Mouse (Mus musculus): ENCODE results near the gene Gm28230. TPM values are rescaled to one million over a fixed set of nuclear protein-coding genes. Genes with fewer than 3 reads are reported as not detected.

The Gm28230 gene
- under 1 TPM in 1 of 2 experiments, not detected in 1; 0.12 TPM for total RNA-seq (2021)
- long read RNA-seq, experiment 1 = 0 reads
- long read RNA-seq, experiment 2 = 0 reads

GRCm38 (mm10) chr2:74726551-74726950 is at the start of gene Gm28230:
Gene Gm28230, plus strand, starts transcription at chr2:74726728.
- no peak for DNase-seq
- intact Hi-C loops (cut with DNase I) = no loop called here

DNA sequence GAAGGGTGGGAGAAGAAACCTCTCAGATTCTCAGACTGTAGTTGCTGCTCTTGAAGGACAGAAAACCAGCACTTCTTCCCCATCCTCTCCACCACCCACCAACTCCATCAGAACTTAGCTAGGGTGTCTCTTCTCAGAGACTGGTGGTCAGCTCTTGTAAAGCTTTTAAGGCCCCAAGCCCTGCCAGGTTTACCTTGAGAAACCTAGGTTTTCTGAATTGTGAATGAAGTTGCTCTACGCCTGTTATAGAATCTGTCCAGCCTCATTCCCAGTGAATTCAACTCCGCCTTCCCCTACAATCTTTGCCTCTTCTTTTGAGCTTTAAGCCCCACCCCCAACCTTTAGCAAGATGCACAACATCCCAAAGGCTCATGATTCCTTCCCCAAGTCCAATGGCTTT is 49.4 kb upstream of the Gm28230 start:
- DNase-seq = no peak
- intact Hi-C loops (cut with DNase I) = no loop called here

DNA sequence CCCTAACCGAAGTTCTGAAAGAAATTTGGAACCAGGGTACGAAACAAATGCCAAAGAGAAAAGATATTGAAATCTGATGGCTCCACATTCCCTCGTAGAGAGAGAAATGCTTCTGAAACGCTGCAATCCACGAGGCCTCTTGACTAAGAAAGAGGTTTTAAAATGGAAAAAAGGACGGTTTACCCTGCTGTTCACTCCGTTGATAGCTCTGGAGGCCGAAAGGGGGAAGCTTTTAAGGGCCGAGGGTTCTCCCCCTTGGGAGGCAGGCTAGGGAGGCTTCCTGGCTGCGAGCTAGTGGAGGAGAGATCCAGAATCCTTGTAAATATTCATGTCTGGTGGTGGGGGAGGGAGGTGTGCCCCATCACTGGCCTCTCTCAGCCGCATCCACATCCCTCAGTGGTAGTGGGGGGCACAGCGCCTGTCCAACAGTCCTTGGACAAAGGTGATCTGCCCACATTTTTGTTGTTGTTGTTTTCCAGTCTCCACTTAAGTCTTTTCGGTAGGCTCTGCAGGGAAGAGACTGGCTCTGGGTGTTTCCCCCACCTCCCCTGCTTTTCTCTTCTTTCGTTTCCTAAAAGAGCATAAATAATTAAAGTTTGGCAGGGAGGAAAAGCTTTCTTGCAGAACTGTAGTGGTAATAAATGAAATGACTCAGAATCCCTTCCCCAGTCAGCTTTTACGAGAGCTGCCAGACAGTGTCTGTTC is 47.5 kb upstream of the Gm28230 start, which contains the start of gene Hoxd11:
Hoxd11 (plus strand) TSS at position 667 of the 705 bp plus-strand sequence.
- DNase-seq = no peak
- intact Hi-C loops (cut with DNase I) = no loop called here

DNA sequence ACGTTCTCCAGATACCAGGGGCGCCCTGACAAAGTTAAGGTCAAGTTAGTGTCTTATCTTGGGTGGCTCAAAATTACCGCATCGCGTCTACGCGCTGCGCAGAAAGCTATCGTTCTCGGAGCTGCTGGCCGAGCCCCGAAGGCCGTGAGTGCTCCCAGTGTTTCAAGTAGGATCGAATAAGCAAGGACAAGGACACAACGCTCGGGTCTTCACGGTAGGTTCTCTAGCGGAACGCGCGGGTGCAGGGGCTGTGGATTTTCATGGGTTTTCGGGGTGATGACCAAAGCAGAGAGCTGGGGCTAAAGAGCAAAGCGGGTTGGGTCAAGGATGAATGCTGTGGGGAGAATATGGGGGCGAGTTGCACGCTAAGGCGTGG is 46.9 kb upstream of the Gm28230 start:
- intact Hi-C loops (cut with DNase I) = no loop called here

GRCm38 (mm10) chr2:74679980-74680379 is 46.5 kb upstream of the Gm28230 start:
- intact Hi-C loops (cut with DNase I) = no loop called here
- no peak for DNase-seq

More for the DNA sequence above, 46.9 kb upstream of the Gm28230 start:
- no peak for DNase-seq

GRCm38 (mm10) chr2:74680561-74681398 is 45.7 kb upstream of the Gm28230 start:
- intact Hi-C loops (cut with DNase I) = no loop called here
- no peak for DNase-seq

DNA sequence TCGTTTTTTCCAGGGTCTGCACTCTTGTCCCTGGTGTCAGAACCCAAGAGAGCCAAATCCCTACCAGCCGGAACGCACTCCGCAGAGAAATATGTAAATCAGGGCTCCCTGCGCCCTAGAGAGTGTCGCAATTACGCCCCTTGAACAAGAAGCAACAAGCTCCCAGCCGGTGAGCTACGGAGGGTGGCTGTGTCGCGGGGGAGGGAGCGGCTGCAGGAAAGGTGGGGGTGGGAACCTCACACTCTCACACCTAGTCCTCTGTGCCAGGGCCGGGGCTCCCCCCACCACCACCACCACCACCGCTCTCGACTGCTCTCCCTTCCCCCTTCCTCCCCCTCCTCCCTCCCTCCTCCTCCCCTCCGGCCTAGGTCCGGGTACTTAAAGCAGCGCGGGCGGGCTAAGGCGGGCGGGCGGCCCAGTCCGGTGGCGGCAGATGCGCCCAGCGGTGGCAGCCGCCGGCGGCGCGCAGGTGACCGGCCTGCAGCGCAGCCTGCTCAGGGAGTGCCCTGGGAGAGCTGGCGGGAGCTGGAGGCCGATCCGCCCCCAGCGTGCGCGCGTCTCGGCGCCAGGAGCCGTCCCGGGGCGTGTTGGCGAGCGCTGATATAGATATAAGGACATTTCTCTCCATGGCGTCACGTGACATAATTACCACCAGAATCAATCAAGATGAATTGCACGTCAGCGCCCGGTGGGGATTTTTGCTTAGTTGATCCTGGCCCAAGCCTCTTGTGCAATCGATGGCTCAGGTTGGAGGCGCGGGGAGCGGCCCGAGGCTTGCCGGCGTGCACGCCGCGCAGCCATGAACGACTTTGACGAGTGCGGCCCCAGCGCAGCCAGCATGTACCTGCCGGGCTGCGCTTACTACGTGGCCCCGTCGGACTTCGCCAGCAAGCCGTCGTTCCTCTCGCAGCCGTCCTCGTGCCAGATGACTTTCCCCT is 44.7 kb upstream of the Gm28230 start:
- intact Hi-C loops (cut with DNase I) = no loop called here
- DNase-seq = no peak

GRCm38 (mm10) chr2:74682796-74683195 is 43.7 kb upstream of the Gm28230 start:
- no peak for DNase-seq
- intact Hi-C loops (cut with DNase I) = no loop called here

GRCm38 (mm10) chr2:74683471-74683951 is 43.0 kb upstream of the Gm28230 start:
- DNase-seq = no peak
- intact Hi-C loops (cut with DNase I) = no loop called here

DNA sequence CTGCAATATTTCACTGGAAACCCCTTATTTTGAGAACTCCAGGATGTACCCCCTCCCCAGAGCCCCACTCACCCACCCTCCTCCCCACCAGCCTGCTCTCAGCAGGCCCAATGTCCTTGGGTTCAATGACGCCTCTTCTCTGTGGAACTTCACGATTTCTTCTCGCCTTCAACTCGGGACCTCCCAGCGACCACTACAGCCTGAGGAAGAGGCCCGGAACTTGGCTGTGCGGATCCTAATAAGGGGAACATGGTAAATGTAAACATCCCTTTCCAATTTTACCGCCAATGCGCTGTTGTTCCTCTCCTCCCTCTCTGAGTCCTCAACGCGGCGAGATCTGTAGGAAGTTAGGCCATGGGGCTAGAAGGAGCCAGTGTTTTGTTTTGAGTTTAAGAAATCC is 42.4 kb upstream of the Gm28230 start:
- intact Hi-C loops (cut with DNase I) = no loop called here

GRCm38 (mm10) chr2:74685059-74685603 is 41.4 kb upstream of the Gm28230 start:
- intact Hi-C loops (cut with DNase I) = no loop called here
- DNase-seq = no peak

More for the DNA sequence above, 42.4 kb upstream of the Gm28230 start:
- DNase-seq = no peak

- intact Hi-C loops (cut with DNase I) = no loop called here
- peak in 1 of 2 experiments; percentile 61 for DNase-seq
Observed at GRCm38 (mm10) chr2:74686301-74686987, 40.1 kb upstream of the Gm28230 start.

GRCm38 (mm10) chr2:74686988-74687697 is 39.4 kb upstream of the Gm28230 start:
- intact Hi-C loops (cut with DNase I) = no loop called here
- DNase-seq = no peak

GRCm38 (mm10) chr2:74687698-74688555 is 38.6 kb upstream of the Gm28230 start:
- no peak for DNase-seq
- intact Hi-C loops (cut with DNase I) = no loop called here

DNA sequence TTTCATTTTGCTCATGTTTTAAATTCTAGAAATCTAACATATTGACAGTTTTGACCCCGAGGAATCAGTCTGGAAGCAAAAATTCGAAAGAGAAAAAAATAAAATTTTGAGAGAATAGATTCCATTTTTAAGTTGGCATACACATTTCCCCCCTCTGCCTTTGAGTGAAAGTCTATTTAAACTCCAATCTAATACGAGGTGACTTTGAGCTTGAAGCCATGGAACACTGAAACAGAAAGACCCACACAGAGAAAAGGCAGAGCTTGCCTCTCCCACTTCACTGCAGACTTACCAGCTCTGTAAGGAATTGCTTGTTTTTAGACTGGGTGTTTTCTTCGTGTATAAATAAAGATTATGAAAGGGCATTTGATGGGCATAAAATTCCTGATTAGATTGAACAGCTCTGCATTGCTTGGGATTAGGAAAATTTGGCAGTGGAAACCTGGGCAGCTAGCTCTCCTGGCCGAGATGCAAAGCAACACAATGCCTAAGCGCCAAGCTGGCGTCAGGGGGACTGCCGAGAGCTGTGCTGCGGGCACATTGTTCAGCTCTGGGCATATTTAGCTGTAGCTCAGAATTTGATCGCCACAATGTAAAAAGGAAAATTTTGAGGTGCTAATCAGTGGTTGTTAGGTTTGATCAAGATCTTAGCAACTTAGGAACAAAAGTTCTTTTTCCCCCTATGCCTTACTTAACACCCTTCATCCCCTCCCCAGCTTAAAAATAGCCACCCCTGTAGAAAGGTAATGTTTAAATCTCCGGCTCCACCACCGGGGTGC is 37.5 kb upstream of the Gm28230 start:
- no peak for DNase-seq
- intact Hi-C loops (cut with DNase I) = no loop called here

DNA sequence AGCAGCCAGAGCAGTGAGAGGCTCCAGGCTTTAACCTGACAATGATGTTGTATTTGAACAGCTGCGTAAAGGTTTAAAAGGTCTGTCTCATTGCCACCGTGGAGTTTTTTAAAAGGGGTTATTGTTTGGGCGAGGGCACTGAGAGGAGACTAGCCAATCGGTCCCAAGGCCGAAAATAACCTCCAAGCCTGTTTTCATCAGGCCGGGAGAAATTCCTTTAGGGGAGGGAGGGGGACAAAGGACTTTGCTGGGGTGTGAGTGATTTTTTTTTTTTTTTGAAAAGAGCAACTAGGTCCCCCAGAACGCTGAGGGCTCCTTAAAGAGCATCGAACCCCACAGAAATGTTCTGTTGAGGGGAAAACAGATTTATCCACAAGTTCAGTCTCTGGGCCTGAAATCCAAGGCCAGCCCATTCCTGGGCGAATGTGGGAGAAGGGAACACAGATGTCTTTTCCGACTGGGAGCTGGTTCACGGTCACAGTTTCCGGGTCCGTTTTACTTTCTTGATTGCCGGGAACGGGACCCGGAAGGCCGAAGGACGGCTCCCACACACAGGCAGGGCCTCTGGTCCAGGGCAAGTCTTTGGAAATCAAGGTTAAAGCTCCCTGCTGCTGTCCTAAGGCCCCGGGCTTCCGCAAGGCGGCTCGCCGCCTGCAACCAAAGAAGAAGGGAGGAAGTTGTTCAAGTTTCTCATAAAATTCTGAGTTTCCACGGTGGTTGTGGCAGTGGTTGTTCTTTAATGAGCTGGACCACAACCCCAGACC is 36.8 kb upstream of the Gm28230 start:
- intact Hi-C loops (cut with DNase I) = no loop called here
- no peak for DNase-seq

Data from gastrocnemius, postnatal 36 days (tissue).